ENCODE assay signal across 9 mouse cellular contexts in the genomic region with DNA sequence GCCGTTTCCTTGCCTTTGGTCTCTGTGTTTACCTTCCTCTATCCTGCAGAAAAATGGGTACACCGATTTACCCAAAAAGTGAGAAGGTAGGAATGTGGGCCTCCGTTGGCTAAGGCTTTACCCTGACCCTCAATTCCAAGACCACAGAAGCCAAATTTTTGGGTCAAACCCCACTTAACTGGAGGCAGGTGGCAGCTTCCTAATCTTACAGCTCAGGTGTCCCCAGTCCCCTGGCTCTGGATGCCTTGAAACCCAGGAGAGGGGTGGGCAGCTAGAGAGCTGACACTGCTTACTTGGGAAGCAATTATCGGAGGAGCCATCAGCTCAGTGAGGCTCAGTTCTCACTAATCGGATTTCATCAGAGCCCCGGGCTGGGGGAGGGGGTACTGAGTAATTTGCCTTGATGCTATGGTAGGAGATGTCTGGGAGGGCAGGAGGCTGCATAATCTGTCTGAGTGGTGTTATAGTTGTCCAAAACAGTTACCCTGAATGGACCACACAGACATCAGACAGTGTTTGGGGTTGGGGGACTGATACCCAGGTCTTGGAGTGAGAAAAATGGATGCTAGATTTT. TPM values are rescaled to one million over a fixed set of nuclear protein-coding genes. Genes with fewer than 3 reads are reported as not detected.
DNase-seq lines count a peak whose midpoint lies in the region; ATAC-seq lines count a peak whose summit lies in the region.
"Had no signal": no experiment of that assay in that cellular context is flagged by ENCODE, and none has a peak within 500 bp of the region (broad histone marks: within the 10 kb centered on the region; RNA-seq: fewer than 3 reads in every experiment).

A gene (minus strand): TSS at position 51 of the 574 bp plus-strand sequence.

- intact Hi-C loops in heart, postnatal 25 days (cut with DNase I) = no loop called here

- ATAC-seq in embryonic facial prominence, embryonic 12.5 days (ENCODE audit: insufficient number of reproducible peaks, insufficient read depth, low FRiP score, low TSS enrichment) = no peak
- ATAC-seq in limb, embryonic 15.5 days (ENCODE audit: insufficient number of reproducible peaks, low FRiP score, low TSS enrichment, low read depth) = no peak

- H3K9me3 ChIP-seq in embryonic facial prominence, embryonic 12.5 days = no peaks in the 10 kb centered on the region
- H3K9me3 ChIP-seq in limb, embryonic 15.5 days = no peaks in the 10 kb centered on the region

- H3K4me2 ChIP-seq in embryonic facial prominence, embryonic 12.5 days (replicated peaks) = no peak within 1 kb of the TSS
- no peak within 1 kb of the TSS for H3K4me2 ChIP-seq in limb, embryonic 15.5 days

- no peaks in the 10 kb centered on the region for H3K36me3 ChIP-seq in embryonic facial prominence, embryonic 12.5 days
- H3K36me3 ChIP-seq in limb, embryonic 15.5 days = no peaks in the 10 kb centered on the region

- peaks cover 73% of the 10 kb centered on the region for H3K27me3 ChIP-seq in embryonic facial prominence, embryonic 12.5 days
- peaks cover 74% of the 10 kb centered on the region for H3K27me3 ChIP-seq in limb, embryonic 15.5 days

- H3K27ac ChIP-seq in embryonic facial prominence, embryonic 12.5 days = no peak within 1 kb of the TSS
- no peak within 1 kb of the TSS for H3K27ac ChIP-seq in limb, embryonic 15.5 days
- H3K27ac ChIP-seq: macrophage had no signal

- no peak within 1 kb of the TSS for H3K9ac ChIP-seq in embryonic facial prominence, embryonic 12.5 days
- no peak within 1 kb of the TSS for H3K9ac ChIP-seq in limb, embryonic 15.5 days

- DNase-seq in left cerebral cortex, adult 18-20 months (ENCODE audit: low spot score in 2 of 2) = no peak
- no peak for DNase-seq in left cerebral cortex, adult 11 months (ENCODE audit: low spot score)
- DNase-seq in heart, postnatal 25 days (ENCODE audit: low spot score) = no peak
- DNase-seq in right cerebral cortex, adult 2 months (ENCODE audit: low spot score in 2 of 2) = no peak
- DNase-seq in ovary, postnatal 36 days (ENCODE audit: low spot score) = no peak
- DNase-seq in ovary, postnatal 10 days (ENCODE audit: low spot score) = no peak

- H3K4me1 ChIP-seq in embryonic facial prominence, embryonic 12.5 days = peaks cover 34% of the 10 kb centered on the region
- peaks cover 38% of the 10 kb centered on the region for H3K4me1 ChIP-seq in limb, embryonic 15.5 days

- 24% methylated on average over 6 of the region's 6 CpGs for WGBS in embryonic facial prominence, embryonic 12.5 days
- WGBS in limb, embryonic 15.5 days = 42% methylated on average over 6 of the region's 6 CpGs

- H3K4me3 ChIP-seq in embryonic facial prominence, embryonic 12.5 days = no peak within 1 kb of the TSS
- no peak within 1 kb of the TSS for H3K4me3 ChIP-seq in limb, embryonic 15.5 days

RNA-seq across cellular contexts. Expression of the gene that starts here (rescaled TPM):
- 10 to 100 TPM; 21.8 to 22.6 TPM for total RNA-seq in left cerebral cortex, adult 18-20 months (2021)
- 16.6 and 18.8 TPM in 2 replicates for polyA plus RNA-seq in embryonic facial prominence, embryonic 12.5 days (2016; fragmentation: Nextera tagmentation; extraction: Ambion mirVana)
- 10 to 100 TPM; 12.2 to 14.1 TPM for total RNA-seq in heart, postnatal 25 days (2021)
- polyA plus RNA-seq in limb, embryonic 15.5 days (2015; fragmentation: Nextera tagmentation; extraction: Ambion mirVana) = 17.0 and 18.3 TPM in 2 replicates
